Mouse (Mus musculus): ENCODE results near the gene Aagab.
A peak's percentile ranks its signal among the peaks of the same experiment; 100 is the strongest.

Aagab gene

GRCm38 (mm10) chr9:63602043-63602939 lies at the start of gene Aagab, which contains the start of gene Iqch:
Gene Aagab, plus strand, starts transcription at chr9:63602660.
Gene Iqch, minus strand, starts transcription at chr9:63602493.
- peak; percentile 99 for DNase-seq (ENCODE audit: low read depth)

GRCm38 (mm10) chr9:63553628-63554027 lies 48.8 kb upstream of the Aagab start:
- DNase-seq (ENCODE audit: low read depth) = no peak

GRCm38 (mm10) chr9:63555460-63555990 lies 46.9 kb upstream of the Aagab start:
- DNase-seq (ENCODE audit: low read depth) = no peak

GRCm38 (mm10) chr9:63556316-63556715 lies 46.1 kb upstream of the Aagab start:
- no peak for DNase-seq (ENCODE audit: low read depth)

- no peak for DNase-seq (ENCODE audit: low read depth)
Measured at GRCm38 (mm10) chr9:63556933-63557332, 45.5 kb upstream of the Aagab start.

GRCm38 (mm10) chr9:63561931-63562330 lies 40.5 kb upstream of the Aagab start:
- DNase-seq (ENCODE audit: low read depth) = no peak

- no peak for DNase-seq (ENCODE audit: low read depth)
Measured at GRCm38 (mm10) chr9:63563436-63563835, 39.0 kb upstream of the Aagab start.

GRCm38 (mm10) chr9:63568314-63568713 lies 34.1 kb upstream of the Aagab start:
- no peak for DNase-seq (ENCODE audit: low read depth)

- DNase-seq (ENCODE audit: low read depth) = no peak
Measured at GRCm38 (mm10) chr9:63568808-63569207, 33.7 kb upstream of the Aagab start.

GRCm38 (mm10) chr9:63571895-63572294 lies 30.6 kb upstream of the Aagab start:
- DNase-seq (ENCODE audit: low read depth) = no peak

- DNase-seq (ENCODE audit: low read depth) = peak; percentile 17
Measured at GRCm38 (mm10) chr9:63572874-63573273, 29.6 kb upstream of the Aagab start.

GRCm38 (mm10) chr9:63577469-63577868 lies 25.0 kb upstream of the Aagab start:
- no peak for DNase-seq (ENCODE audit: low read depth)

- peak; percentile 19 for DNase-seq (ENCODE audit: low read depth)
Measured at GRCm38 (mm10) chr9:63579644-63580043, 22.8 kb upstream of the Aagab start.

- DNase-seq (ENCODE audit: low read depth) = no peak
Measured at GRCm38 (mm10) chr9:63580046-63580445, 22.4 kb upstream of the Aagab start.

- no peak for DNase-seq (ENCODE audit: low read depth)
Measured at GRCm38 (mm10) chr9:63581778-63582177, 20.7 kb upstream of the Aagab start.

- no peak for DNase-seq (ENCODE audit: low read depth)
Measured at GRCm38 (mm10) chr9:63585251-63585650, 17.2 kb upstream of the Aagab start.

- DNase-seq (ENCODE audit: low read depth) = no peak
Measured at GRCm38 (mm10) chr9:63589209-63589608, 13.3 kb upstream of the Aagab start.

GRCm38 (mm10) chr9:63590592-63590991 lies 11.9 kb upstream of the Aagab start:
- DNase-seq (ENCODE audit: low read depth) = no peak

GRCm38 (mm10) chr9:63591661-63592256 lies 10.7 kb upstream of the Aagab start:
- no peak for DNase-seq (ENCODE audit: low read depth)

- no peak for DNase-seq (ENCODE audit: low read depth)
Measured at GRCm38 (mm10) chr9:63595032-63595431, 7.4 kb upstream of the Aagab start.

GRCm38 (mm10) chr9:63595652-63596051 lies 6.8 kb upstream of the Aagab start:
- DNase-seq (ENCODE audit: low read depth) = no peak

- DNase-seq (ENCODE audit: low read depth) = no peak
Measured at GRCm38 (mm10) chr9:63596660-63597059, 5.8 kb upstream of the Aagab start.

- DNase-seq (ENCODE audit: low read depth) = peak; percentile 19
Measured at GRCm38 (mm10) chr9:63603849-63604248, 1.4 kb downstream of the Aagab start.

All from naive thymus-derived CD4-positive, alpha-beta T cell, adult 2 months (primary cell).